Mouse (Mus musculus): Measurements from ENCODE around the gene Opcml. TPM values are rescaled to one million over a fixed set of nuclear protein-coding genes. Genes with fewer than 3 reads are reported as not detected.
A peak's percentile ranks its signal among the peaks of the same experiment; 100 is the strongest.

Gene Opcml
- polyA plus RNA-seq, 1 experiment from 2014 or later, result 25.1 TPM

DNA sequence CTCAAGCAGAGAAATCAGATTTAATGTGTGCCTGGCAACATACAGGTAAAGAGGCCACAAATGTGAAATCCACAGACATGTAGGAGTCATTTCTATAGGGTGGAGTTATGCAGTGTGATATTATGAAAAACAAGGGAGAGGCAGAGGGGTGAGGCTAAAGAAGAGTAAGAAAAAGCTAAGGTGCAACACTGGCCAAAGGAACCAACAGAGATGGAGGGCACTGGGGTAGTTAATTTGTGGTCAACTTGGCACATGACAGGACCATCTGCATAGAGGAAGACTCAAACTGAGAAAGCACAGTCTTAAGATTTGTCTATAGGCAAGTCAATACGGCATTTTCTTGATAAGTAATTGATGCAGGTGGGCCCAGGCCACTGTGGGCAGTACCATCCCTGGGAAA lies 400.2 kb downstream of the Opcml start:
- Histone ChIP-seq H3K36me3 (no peaks in the 10 kb centered on the region), H3K4me2 (no peak overlapping the region), H3K4me1 (replicated peaks) (no peaks in the 10 kb centered on the region), H3K27me3 (no peaks in the 10 kb centered on the region), H3K27ac (no peak overlapping the region), H3K9ac (no peak overlapping the region), H3K4me3 (no peak overlapping the region), H3K9me3 (no peaks in the 10 kb centered on the region)
- no peak for ATAC-seq (ENCODE audit: low FRiP score)
- WGBS, result 79% methylated on average over 1 of the region's 1 CpGs

GRCm38 (mm10) chr9:28196550-28196949 lies 406.0 kb downstream of the Opcml start:
- Histone ChIP-seq H3K4me1 (replicated peaks) (no peaks in the 10 kb centered on the region), H3K9me3 (no peaks in the 10 kb centered on the region), H3K4me2 (no peak overlapping the region), H3K27me3 (no peaks in the 10 kb centered on the region), H3K27ac (no peak overlapping the region), H3K4me3 (no peak overlapping the region), H3K9ac (no peak overlapping the region), H3K36me3 (no peaks in the 10 kb centered on the region)
- ATAC-seq (ENCODE audit: low FRiP score), result no peak
- 88% methylated on average over 2 of the region's 2 CpGs for WGBS

GRCm38 (mm10) chr9:28197061-28197460 lies 406.5 kb downstream of the Opcml start:
- no peaks in the 10 kb centered on the region for H3K4me1 ChIP-seq (replicated peaks)
- no peaks in the 10 kb centered on the region for H3K9me3 ChIP-seq
- H3K4me3 ChIP-seq, result no peak overlapping the region
- no peaks in the 10 kb centered on the region for H3K27me3 ChIP-seq
- no peaks in the 10 kb centered on the region for H3K36me3 ChIP-seq
- H3K27ac ChIP-seq, result no peak overlapping the region
- H3K4me2 ChIP-seq, result no peak overlapping the region
- no peak overlapping the region for H3K9ac ChIP-seq
- ATAC-seq (ENCODE audit: low FRiP score), result no peak
- WGBS, result 54% methylated on average over 2 of the region's 2 CpGs

DNA sequence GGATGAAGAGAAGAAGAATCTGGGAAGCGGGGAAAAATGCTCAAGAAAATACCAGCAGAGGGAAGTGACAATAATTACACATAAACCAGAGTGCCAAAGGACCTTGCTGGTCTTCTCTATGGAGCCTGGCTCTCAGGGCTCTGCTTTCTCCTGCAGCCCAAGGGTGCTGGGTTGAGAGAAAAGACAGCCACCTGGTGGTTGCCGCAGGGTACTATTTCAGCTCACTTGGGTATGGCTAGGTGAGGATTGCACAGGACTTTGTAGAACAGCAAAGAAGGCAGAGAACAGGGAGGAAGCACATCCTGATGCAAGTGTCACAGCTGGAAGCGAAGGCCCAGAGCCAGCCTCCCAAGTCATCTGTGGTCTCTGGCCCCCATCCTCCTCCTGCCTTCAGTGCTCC lies 407.1 kb downstream of the Opcml start:
- H3K27me3 ChIP-seq, result no peaks in the 10 kb centered on the region
- H3K9ac ChIP-seq, result no peak overlapping the region
- no peak overlapping the region for H3K27ac ChIP-seq
- 54% methylated on average over 3 of the region's 3 CpGs for WGBS
- H3K36me3 ChIP-seq, result no peaks in the 10 kb centered on the region
- peak; percentile 49; the same call in 1 of the 2 replicates for ATAC-seq (ENCODE audit: low FRiP score)
- no peaks in the 10 kb centered on the region for H3K9me3 ChIP-seq
- H3K4me2 ChIP-seq, result no peak overlapping the region
- no peak overlapping the region for H3K4me3 ChIP-seq
- H3K4me1 ChIP-seq (replicated peaks), result no peaks in the 10 kb centered on the region

- WGBS, result 78% methylated on average over 5 of the region's 5 CpGs
- no peaks in the 10 kb centered on the region for H3K4me1 ChIP-seq (replicated peaks)
- H3K27ac ChIP-seq, result no peak overlapping the region
- H3K9ac ChIP-seq, result no peak overlapping the region
- H3K9me3 ChIP-seq, result no peaks in the 10 kb centered on the region
- H3K4me2 ChIP-seq, result no peak overlapping the region
- no peak overlapping the region for H3K4me3 ChIP-seq
- no peaks in the 10 kb centered on the region for H3K27me3 ChIP-seq
- no peaks in the 10 kb centered on the region for H3K36me3 ChIP-seq
- no peak for ATAC-seq (ENCODE audit: low FRiP score)
Observed at GRCm38 (mm10) chr9:28198106-28198694, 407.6 kb downstream of the Opcml start.

DNA sequence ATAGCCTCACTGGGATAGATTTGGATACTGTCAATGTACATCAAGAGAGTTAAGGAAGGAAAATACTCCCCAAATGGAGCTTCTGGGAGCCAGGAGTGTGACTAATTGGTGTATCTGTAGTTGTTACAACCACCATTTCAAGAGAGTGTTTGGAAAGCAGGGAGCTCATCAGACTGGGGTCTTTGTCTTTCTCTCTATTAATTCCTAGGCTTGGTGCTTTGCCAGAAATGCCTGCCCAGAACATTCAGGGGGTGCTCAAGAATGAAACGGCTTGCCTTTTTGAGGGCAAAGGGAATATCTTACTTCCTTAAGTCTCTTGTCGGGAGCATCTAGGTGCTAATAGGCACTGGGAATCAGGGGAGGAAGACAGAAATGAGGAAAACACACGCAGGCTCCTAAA lies 416.9 kb downstream of the Opcml start:
- H3K9me3 ChIP-seq, result no peaks in the 10 kb centered on the region

DNA sequence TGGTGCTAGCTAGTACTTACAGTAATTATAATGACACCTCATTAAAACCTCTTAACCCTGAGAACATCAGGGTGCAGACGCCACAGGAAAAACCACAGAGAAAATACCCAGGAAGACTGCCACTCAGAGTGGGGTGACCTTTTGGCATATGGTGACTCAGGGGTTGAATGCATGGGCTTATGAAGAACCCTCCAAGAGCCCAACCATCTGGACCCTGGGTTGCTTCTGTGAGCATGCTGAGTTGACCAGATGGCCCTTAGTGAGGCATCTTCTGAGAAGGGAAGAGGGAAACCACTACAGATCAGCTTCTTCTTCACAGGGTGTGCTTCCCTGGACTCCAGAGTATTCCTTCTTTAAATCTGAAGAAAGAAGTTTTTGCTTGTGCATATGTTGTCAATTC lies 418.1 kb downstream of the Opcml start:
- H3K4me2 ChIP-seq, result no peak overlapping the region
- H3K4me1 ChIP-seq (replicated peaks), result 0 out of 2 replicates have a peak, but pooled peaks cover 3% of the 10 kb centered on the region
- ATAC-seq (ENCODE audit: low FRiP score), result no peak
- H3K9ac ChIP-seq, result no peak overlapping the region
- 86% methylated on average over 1 of the region's 1 CpGs for WGBS
- no peaks in the 10 kb centered on the region for H3K9me3 ChIP-seq
- H3K36me3 ChIP-seq, result peaks cover 4% of the 10 kb centered on the region; the same call in 1 of the 2 replicates
- no peak overlapping the region for H3K27ac ChIP-seq
- no peaks in the 10 kb centered on the region for H3K27me3 ChIP-seq
- no peak overlapping the region for H3K4me3 ChIP-seq

More for the DNA sequence above, 416.9 kb downstream of the Opcml start:
- Histone ChIP-seq H3K4me1 (replicated peaks) (0 out of 2 replicates have a peak, but pooled peaks cover 3% of the 10 kb centered on the region), H3K4me2 (no peak overlapping the region), H3K9ac (no peak overlapping the region), H3K27ac (no peak overlapping the region), H3K4me3 (no peak overlapping the region), H3K27me3 (no peaks in the 10 kb centered on the region), H3K36me3 (peaks cover 4% of the 10 kb centered on the region; the same call in 1 of the 2 replicates)
- no peak for ATAC-seq (ENCODE audit: low FRiP score)
- 74% methylated on average over 3 of the region's 3 CpGs for WGBS

DNA sequence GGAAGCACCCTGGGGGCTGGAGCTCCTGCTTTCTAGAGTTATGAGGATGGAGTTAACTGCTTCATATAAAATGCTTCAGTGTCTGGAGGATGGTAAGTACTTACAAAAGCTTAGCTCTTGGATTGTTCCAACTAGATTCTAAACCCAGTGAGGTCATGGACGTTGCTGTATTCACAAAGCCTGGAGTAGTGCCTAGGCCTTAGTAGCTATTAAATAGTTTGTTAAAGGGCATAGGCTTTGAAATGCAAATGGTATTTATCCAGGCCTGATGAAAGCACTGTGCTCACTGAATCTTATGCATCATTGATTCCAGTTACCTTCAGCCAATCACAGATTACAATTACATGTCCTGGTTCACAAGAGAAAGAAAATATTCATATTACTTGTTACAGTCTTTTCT lies 421.3 kb downstream of the Opcml start:
- no peaks in the 10 kb centered on the region for H3K36me3 ChIP-seq
- no peak overlapping the region for H3K27ac ChIP-seq
- ATAC-seq (ENCODE audit: low FRiP score), result no peak
- no peak overlapping the region for H3K4me2 ChIP-seq
- 22% methylated on average over 1 of the region's 1 CpGs for WGBS
- H3K4me1 ChIP-seq (replicated peaks), result 0 out of 2 replicates have a peak, but pooled peaks cover 3% of the 10 kb centered on the region
- no peak overlapping the region for H3K4me3 ChIP-seq
- H3K9me3 ChIP-seq, result no peaks in the 10 kb centered on the region
- H3K27me3 ChIP-seq, result no peaks in the 10 kb centered on the region
- no peak overlapping the region for H3K9ac ChIP-seq

GRCm38 (mm10) chr9:28213893-28214292 lies 423.3 kb downstream of the Opcml start:
- no peak for ATAC-seq (ENCODE audit: low FRiP score)
- 64% methylated on average over 4 of the region's 4 CpGs for WGBS

DNA sequence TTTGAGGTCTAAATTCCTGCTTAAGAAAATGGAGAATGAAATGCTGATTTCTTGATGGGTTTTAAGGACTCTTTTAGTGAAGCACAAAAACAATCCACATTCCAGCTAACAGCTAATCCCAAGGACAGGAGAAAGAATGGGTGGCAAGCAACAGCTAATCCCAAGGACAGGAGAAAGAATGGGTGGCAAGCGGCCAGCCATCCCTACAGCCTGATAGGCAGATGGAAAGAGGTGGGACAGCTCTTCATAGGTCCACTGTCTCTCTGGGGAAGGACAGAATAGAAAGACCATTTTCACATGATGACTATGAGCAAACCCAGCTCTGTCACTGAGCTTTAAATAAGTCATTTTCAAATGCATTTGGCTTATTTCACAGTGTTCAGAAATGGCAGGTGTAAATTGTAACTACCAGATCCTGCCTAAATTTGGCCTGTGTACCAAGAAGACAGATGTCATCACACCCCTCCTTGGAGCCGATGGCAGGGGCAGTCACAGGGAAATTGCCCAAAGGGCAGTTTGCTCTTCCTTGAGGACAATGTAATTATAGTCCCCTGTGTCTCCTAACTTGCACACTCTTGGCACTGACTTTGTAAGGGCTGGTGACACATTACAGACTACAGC lies 427.6 kb downstream of the Opcml start:
- ATAC-seq (ENCODE audit: low FRiP score), result no peak
- 80% methylated on average over 2 of the region's 2 CpGs for WGBS
- H3K36me3 ChIP-seq, result no peaks in the 10 kb centered on the region
- no peaks in the 10 kb centered on the region for H3K4me1 ChIP-seq (replicated peaks)
- H3K27ac ChIP-seq, result no peak overlapping the region
- no peak overlapping the region for H3K9ac ChIP-seq
- H3K9me3 ChIP-seq, result no peaks in the 10 kb centered on the region
- H3K4me3 ChIP-seq, result no peak overlapping the region
- H3K4me2 ChIP-seq, result no peak overlapping the region
- no peaks in the 10 kb centered on the region for H3K27me3 ChIP-seq

More at GRCm38 (mm10) chr9:28213893-28214292, 423.3 kb downstream of the Opcml start:
- no peak overlapping the region for H3K4me2 ChIP-seq
- no peak overlapping the region for H3K27ac ChIP-seq
- no peaks in the 10 kb centered on the region for H3K36me3 ChIP-seq
- H3K27me3 ChIP-seq, result no peaks in the 10 kb centered on the region
- 0 out of 2 replicates have a peak, but pooled peaks cover 3% of the 10 kb centered on the region for H3K4me1 ChIP-seq (replicated peaks)
- H3K9ac ChIP-seq, result no peak overlapping the region
- H3K4me3 ChIP-seq, result no peak overlapping the region
- H3K9me3 ChIP-seq, result no peaks in the 10 kb centered on the region

DNA sequence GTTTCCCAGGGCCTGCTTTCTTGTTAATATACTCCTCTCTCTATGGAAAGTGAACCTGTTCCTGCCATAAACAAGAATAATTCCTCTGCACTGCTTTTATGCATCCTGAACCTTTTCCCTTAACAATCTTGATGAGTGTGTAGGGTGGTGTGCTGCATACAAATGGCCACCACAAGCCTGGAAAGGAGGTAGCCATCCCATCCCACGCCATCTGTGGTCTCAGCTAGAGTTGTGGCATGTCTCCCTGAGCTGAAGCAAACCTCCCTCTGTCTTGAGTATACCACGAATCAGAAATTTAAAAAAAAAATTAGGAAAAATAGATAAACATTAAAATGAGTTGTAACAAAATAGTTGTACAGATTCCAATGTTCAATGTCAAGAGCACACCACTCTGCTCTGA lies 432.2 kb downstream of the Opcml start:
- ATAC-seq (ENCODE audit: low FRiP score), result no peak
- Histone ChIP-seq H3K36me3 (no peaks in the 10 kb centered on the region), H3K9ac (no peak overlapping the region), H3K4me2 (no peak overlapping the region), H3K27me3 (no peaks in the 10 kb centered on the region), H3K4me3 (no peak overlapping the region), H3K27ac (no peak overlapping the region), H3K9me3 (no peaks in the 10 kb centered on the region), H3K4me1 (replicated peaks) (no peaks in the 10 kb centered on the region)
- 81% methylated on average over 2 of the region's 2 CpGs for WGBS

DNA sequence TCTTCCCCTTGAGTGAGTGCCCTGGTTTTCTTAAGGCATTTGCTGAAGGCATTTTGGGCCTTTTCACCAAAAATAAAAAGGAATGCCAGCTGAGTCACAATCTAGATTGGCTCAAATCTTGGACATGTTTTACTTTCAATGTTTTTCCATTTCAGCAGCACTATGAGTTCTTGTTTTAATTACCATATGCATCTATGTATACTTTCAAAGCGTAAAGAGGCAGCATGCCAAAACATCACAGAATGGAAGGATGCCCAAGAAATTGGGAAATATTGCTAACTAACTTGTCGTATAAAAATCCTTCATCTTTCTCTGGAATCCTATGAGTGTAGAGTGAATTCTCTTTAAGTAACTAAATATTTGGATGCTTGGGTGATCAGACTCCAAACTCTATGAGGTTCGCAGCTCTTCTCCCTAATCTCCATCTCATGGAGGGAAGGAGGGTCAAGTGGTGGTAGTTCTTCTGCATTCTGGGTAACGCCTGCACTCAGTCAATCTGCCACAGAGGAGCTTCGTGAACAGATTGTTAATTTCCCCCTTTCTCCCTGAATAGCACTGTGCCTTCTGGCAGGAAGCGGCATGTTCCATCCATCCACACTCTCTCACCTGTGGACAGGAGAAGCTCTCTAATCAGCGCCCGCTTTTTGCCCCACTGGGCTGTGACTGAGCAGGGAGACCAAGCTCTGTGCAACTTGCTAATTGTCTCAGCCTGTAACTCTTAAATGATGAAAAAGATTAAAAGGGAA lies 435.4 kb downstream of the Opcml start:
- H3K4me3 ChIP-seq, result no peak overlapping the region
- ATAC-seq (ENCODE audit: low FRiP score), result no peak
- no peaks in the 10 kb centered on the region for H3K4me1 ChIP-seq (replicated peaks)
- no peak overlapping the region for H3K27ac ChIP-seq
- whole genome bisulfite sequencing, result 87% methylated on average over 8 of the region's 8 CpGs
- no peak overlapping the region for H3K4me2 ChIP-seq
- H3K27me3 ChIP-seq, result no peaks in the 10 kb centered on the region
- no peaks in the 10 kb centered on the region for H3K36me3 ChIP-seq
- H3K9ac ChIP-seq, result no peak overlapping the region
- no peaks in the 10 kb centered on the region for H3K9me3 ChIP-seq

Measured in hindbrain, embryonic 13.5 days (tissue).